Mouse (Mus musculus): ENCODE measurements around the gene Atg101. TPM values are rescaled to one million over a fixed set of nuclear protein-coding genes. Genes with fewer than 3 reads are reported as not detected.
"Not testable (repeated sequence)": the region's sequence is repeated elsewhere in the genome, so short reads cannot be mapped to it uniquely, and the experiment has no call there.

The Atg101 gene
- polyA plus RNA-seq, 1 experiment from 2014 or later = 63.8 TPM

DNA sequence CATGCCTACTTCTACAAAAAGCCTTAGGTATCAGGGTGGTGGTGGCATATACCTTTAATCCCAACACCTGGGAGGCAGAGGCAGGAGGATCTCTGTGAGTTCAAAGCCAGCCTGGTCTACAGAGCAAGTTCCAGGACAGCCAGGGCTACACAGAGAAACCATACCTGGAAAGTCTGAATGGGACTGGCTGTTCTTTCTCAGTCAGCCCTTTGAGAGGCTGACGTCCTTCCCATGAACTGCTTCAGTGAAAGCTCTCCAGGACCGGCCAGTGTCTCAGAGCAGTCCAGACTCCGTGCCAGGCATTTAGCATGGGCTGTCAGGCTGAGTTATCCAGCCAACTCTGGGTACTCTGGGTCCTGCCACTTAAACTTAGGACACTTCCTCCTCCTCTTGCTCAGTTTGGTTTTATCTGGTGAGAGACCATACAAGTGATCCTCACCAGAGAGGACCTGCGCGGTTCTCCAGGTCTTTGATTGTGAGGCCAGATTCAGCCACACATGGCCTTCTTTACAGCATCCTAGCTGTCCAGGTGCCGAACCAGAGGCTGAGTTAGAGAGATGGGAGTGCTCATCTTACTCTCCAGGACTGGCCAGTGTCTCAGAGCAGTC lies 36.0 kb downstream of the Atg101 start:
- ATAC-seq (replicated peaks; ENCODE audit: insufficient number of reproducible peaks, low FRiP score, low TSS enrichment, low read depth) = no peak
- H3K4me1 ChIP-seq (ENCODE audit: control insufficient read depth, insufficient read depth, low read length) = no peaks in the 10 kb centered on the region

GRCm38 (mm10) chr15:101320618-101321041 lies 36.6 kb downstream of the Atg101 start:
- H3K4me1 ChIP-seq (ENCODE audit: control insufficient read depth, insufficient read depth, low read length) = no peaks in the 10 kb centered on the region
- no peak overlapping the region for H3K27ac ChIP-seq (replicated peaks; ENCODE audit: low read depth, low read length)
- H3K9me3 ChIP-seq (replicated peaks; ENCODE audit: control insufficient read depth, low read length) = no peaks in the 10 kb centered on the region
- no peaks in the 10 kb centered on the region for H3K27me3 ChIP-seq (ENCODE audit: control insufficient read depth, insufficient read depth, low read length)
- no peak overlapping the region; the same call in 1 of the 2 replicates for H3K9ac ChIP-seq (replicated peaks; ENCODE audit: low read length)
- no peak overlapping the region for H3K4me2 ChIP-seq (ENCODE audit: low read depth, low read length)
- WGBS = 63% methylated on average over 6 of the region's 6 CpGs
- H3K4me3 ChIP-seq (ENCODE audit: low read depth, low read length) = no peak overlapping the region
- ATAC-seq (replicated peaks; ENCODE audit: insufficient number of reproducible peaks, low FRiP score, low TSS enrichment, low read depth) (no peak), DNase-seq (ENCODE audit: low spot score) (no peak)
- no peaks in the 10 kb centered on the region for H3K36me3 ChIP-seq (replicated peaks; ENCODE audit: control insufficient read depth, insufficient read depth, low read depth, low read length)

More for the DNA sequence above, 36.0 kb downstream of the Atg101 start:
- WGBS = 90% methylated on average over 6 of the region's 6 CpGs
- Histone ChIP-seq H3K4me3 (ENCODE audit: low read depth, low read length) (no peak overlapping the region), H3K27me3 (ENCODE audit: control insufficient read depth, insufficient read depth, low read length) (no peaks in the 10 kb centered on the region), H3K9ac (replicated peaks; ENCODE audit: low read length) (no peak overlapping the region), H3K4me2 (ENCODE audit: low read depth, low read length) (no peak overlapping the region), H3K27ac (replicated peaks; ENCODE audit: low read depth, low read length) (no peak overlapping the region), H3K36me3 (replicated peaks; ENCODE audit: control insufficient read depth, insufficient read depth, low read depth, low read length) (no peaks in the 10 kb centered on the region), H3K9me3 (replicated peaks; ENCODE audit: control insufficient read depth, low read length) (no peaks in the 10 kb centered on the region)
- DNase-seq (ENCODE audit: low spot score) = no peak

- H3K9me3 ChIP-seq (replicated peaks; ENCODE audit: control insufficient read depth, low read length) = no peaks in the 10 kb centered on the region
- H3K4me1 ChIP-seq (ENCODE audit: control insufficient read depth, insufficient read depth, low read length) = no peaks in the 10 kb centered on the region
- no peak overlapping the region for H3K9ac ChIP-seq (replicated peaks; ENCODE audit: low read length)
- 63% methylated on average over 5 of the region's 5 CpGs for WGBS
- no peak overlapping the region for H3K4me3 ChIP-seq (ENCODE audit: low read depth, low read length)
- no peak overlapping the region for H3K27ac ChIP-seq (replicated peaks; ENCODE audit: low read depth, low read length)
- ATAC-seq (replicated peaks; ENCODE audit: insufficient number of reproducible peaks, low FRiP score, low TSS enrichment, low read depth) (no peak), DNase-seq (ENCODE audit: low spot score) (no peak)
- H3K4me2 ChIP-seq (ENCODE audit: low read depth, low read length) = no peak overlapping the region
- no peaks in the 10 kb centered on the region for H3K27me3 ChIP-seq (ENCODE audit: control insufficient read depth, insufficient read depth, low read length)
- no peaks in the 10 kb centered on the region for H3K36me3 ChIP-seq (replicated peaks; ENCODE audit: control insufficient read depth, insufficient read depth, low read depth, low read length)
These were observed 37.1 kb downstream of the Atg101 start for GRCm38 (mm10) chr15:101321126-101321525.

DNA sequence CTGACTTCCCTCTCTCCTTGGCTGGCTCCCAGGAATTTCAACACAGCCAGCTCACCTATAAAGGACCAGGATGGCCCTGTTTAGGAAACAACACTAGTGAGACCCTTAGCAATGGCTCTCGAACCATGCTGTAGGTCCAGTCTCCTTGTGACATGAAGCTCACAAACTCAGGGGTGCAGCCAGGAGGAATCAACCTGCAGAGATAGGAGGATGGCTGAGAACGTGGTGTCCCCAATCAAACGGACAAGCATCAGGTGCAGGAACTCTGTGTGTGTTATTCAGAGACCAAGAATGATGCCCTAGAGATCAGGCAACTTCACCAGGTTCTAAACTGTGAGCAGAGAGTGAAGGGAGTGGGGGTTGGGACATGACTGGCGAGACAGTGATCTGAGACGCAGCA lies 38.0 kb downstream of the Atg101 start:
- H3K27me3 ChIP-seq (ENCODE audit: control insufficient read depth, insufficient read depth, low read length) = no peaks in the 10 kb centered on the region
- H3K4me3 ChIP-seq (ENCODE audit: low read depth, low read length) = no peak overlapping the region
- no peak overlapping the region for H3K27ac ChIP-seq (replicated peaks; ENCODE audit: low read depth, low read length)
- ATAC-seq (replicated peaks; ENCODE audit: insufficient number of reproducible peaks, low FRiP score, low TSS enrichment, low read depth) = no peak
- no peak overlapping the region for H3K9ac ChIP-seq (replicated peaks; ENCODE audit: low read length)
- no peak overlapping the region for H3K4me2 ChIP-seq (ENCODE audit: low read depth, low read length)
- no peak for DNase-seq (ENCODE audit: low spot score)
- H3K36me3 ChIP-seq (replicated peaks; ENCODE audit: control insufficient read depth, insufficient read depth, low read depth, low read length) = no peaks in the 10 kb centered on the region
- no peaks in the 10 kb centered on the region for H3K4me1 ChIP-seq (ENCODE audit: control insufficient read depth, insufficient read depth, low read length)
- 79% methylated on average over 5 of the region's 5 CpGs for WGBS
- H3K9me3 ChIP-seq (replicated peaks; ENCODE audit: control insufficient read depth, low read length) = no peaks in the 10 kb centered on the region

GRCm38 (mm10) chr15:101322640-101323039 lies 38.6 kb downstream of the Atg101 start:
- H3K27me3 ChIP-seq (ENCODE audit: control insufficient read depth, insufficient read depth, low read length) = no peaks in the 10 kb centered on the region
- no peaks in the 10 kb centered on the region for H3K36me3 ChIP-seq (replicated peaks; ENCODE audit: control insufficient read depth, insufficient read depth, low read depth, low read length)
- H3K27ac ChIP-seq (replicated peaks; ENCODE audit: low read depth, low read length) = no peak overlapping the region
- ATAC-seq (replicated peaks; ENCODE audit: insufficient number of reproducible peaks, low FRiP score, low TSS enrichment, low read depth) (no peak), DNase-seq (ENCODE audit: low spot score) (no peak)
- no peaks in the 10 kb centered on the region for H3K9me3 ChIP-seq (replicated peaks; ENCODE audit: control insufficient read depth, low read length)
- H3K4me2 ChIP-seq (ENCODE audit: low read depth, low read length) = no peak overlapping the region
- H3K4me1 ChIP-seq (ENCODE audit: control insufficient read depth, insufficient read depth, low read length) = no peaks in the 10 kb centered on the region
- 88% methylated on average over 7 of the region's 7 CpGs for WGBS
- no peak overlapping the region for H3K9ac ChIP-seq (replicated peaks; ENCODE audit: low read length)
- no peak overlapping the region for H3K4me3 ChIP-seq (ENCODE audit: low read depth, low read length)

- no peaks in the 10 kb centered on the region for H3K9me3 ChIP-seq (replicated peaks; ENCODE audit: control insufficient read depth, low read length)
- no peak for DNase-seq (ENCODE audit: low spot score)
- WGBS = 92% methylated on average over 5 of the region's 5 CpGs
These were observed 39.4 kb downstream of the Atg101 start for GRCm38 (mm10) chr15:101323511-101323910.

DNA sequence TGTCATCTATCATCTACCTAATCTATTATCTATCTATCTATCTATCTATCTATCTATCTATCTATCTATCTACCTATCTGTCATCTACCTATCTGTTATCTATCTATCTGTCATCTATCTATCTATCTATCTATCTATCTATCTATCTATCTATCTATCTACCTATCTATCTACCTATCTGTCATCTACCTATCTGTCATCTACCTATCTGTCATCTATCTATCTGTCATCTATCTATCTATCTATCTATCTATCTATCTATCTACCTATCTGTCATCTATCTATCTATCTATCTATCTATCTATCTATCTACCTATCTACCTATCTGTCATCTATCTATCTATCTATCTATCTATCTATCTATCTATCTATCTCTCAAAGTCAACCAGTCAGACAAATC lies 40.3 kb downstream of the Atg101 start:
- not testable (repeated sequence) for H3K4me3 ChIP-seq (ENCODE audit: low read depth, low read length); ATAC-seq (replicated peaks; ENCODE audit: insufficient number of reproducible peaks, low FRiP score, low TSS enrichment, low read depth); H3K4me1 ChIP-seq (ENCODE audit: control insufficient read depth, insufficient read depth, low read length); H3K9me3 ChIP-seq (replicated peaks; ENCODE audit: control insufficient read depth, low read length); H3K27me3 ChIP-seq (ENCODE audit: control insufficient read depth, insufficient read depth, low read length); DNase-seq (ENCODE audit: low spot score); H3K27ac ChIP-seq (replicated peaks; ENCODE audit: low read depth, low read length); H3K4me2 ChIP-seq (ENCODE audit: low read depth, low read length); H3K9ac ChIP-seq (replicated peaks; ENCODE audit: low read length); H3K36me3 ChIP-seq (replicated peaks; ENCODE audit: control insufficient read depth, insufficient read depth, low read depth, low read length)

More at GRCm38 (mm10) chr15:101323511-101323910, 39.4 kb downstream of the Atg101 start:
- Histone ChIP-seq H3K36me3 (replicated peaks; ENCODE audit: control insufficient read depth, insufficient read depth, low read depth, low read length) (no peaks in the 10 kb centered on the region), H3K27ac (replicated peaks; ENCODE audit: low read depth, low read length) (no peak overlapping the region), H3K4me1 (ENCODE audit: control insufficient read depth, insufficient read depth, low read length) (no peaks in the 10 kb centered on the region), H3K4me3 (ENCODE audit: low read depth, low read length) (no peak overlapping the region), H3K4me2 (ENCODE audit: low read depth, low read length) (no peak overlapping the region), H3K9ac (replicated peaks; ENCODE audit: low read length) (no peak overlapping the region), H3K27me3 (ENCODE audit: control insufficient read depth, insufficient read depth, low read length) (no peaks in the 10 kb centered on the region)
- no peak for ATAC-seq (replicated peaks; ENCODE audit: insufficient number of reproducible peaks, low FRiP score, low TSS enrichment, low read depth)

DNA sequence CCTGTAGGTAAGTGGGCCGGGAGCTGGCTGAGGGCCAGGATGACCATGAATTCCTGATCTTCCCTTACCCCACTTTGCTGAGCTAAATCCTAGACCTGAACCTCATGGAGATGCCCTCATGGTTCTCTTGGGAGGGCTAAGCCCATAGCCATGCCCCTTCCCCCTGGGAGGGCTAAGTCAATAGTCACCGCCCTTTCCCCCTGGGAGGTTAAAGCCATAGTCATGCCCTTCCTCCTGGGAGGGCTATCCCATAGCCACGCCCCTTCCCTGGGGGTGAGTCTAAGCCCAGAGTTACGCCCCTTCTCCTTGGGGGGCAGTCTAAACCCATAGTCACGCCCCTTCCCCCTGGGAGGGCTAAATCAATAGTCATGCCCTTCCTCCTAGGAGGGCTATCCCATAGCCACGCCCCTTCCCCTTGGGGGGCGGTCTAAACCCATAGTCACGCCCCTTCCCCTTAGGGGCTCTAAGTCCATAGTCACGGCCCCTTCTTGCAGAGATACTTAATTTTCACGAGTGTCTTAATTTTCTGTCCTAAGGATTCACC lies 42.0 kb downstream of the Atg101 start:
- Histone ChIP-seq H3K9ac (replicated peaks; ENCODE audit: low read length) (no peak overlapping the region), H3K4me3 (ENCODE audit: low read depth, low read length) (no peak overlapping the region), H3K36me3 (replicated peaks; ENCODE audit: control insufficient read depth, insufficient read depth, low read depth, low read length) (no peaks in the 10 kb centered on the region), H3K9me3 (replicated peaks; ENCODE audit: control insufficient read depth, low read length) (no peaks in the 10 kb centered on the region), H3K4me1 (ENCODE audit: control insufficient read depth, insufficient read depth, low read length) (no peaks in the 10 kb centered on the region), H3K27ac (replicated peaks; ENCODE audit: low read depth, low read length) (no peak overlapping the region), H3K4me2 (ENCODE audit: low read depth, low read length) (no peak overlapping the region), H3K27me3 (ENCODE audit: control insufficient read depth, insufficient read depth, low read length) (no peaks in the 10 kb centered on the region)
- 36% methylated on average over 10 of the region's 10 CpGs for WGBS
- no peak for ATAC-seq (replicated peaks; ENCODE audit: insufficient number of reproducible peaks, low FRiP score, low TSS enrichment, low read depth)
- no peak for DNase-seq (ENCODE audit: low spot score)

Measured in embryonic facial prominence, embryonic 11.5 days (tissue).